Mouse (Mus musculus): ENCODE results near the gene Aurkaip1. TPM values are rescaled to one million over a fixed set of nuclear protein-coding genes. Genes with fewer than 3 reads are reported as not detected.

Aurkaip1 gene
- polyA plus RNA-seq, 1 experiment from 2014 or later: 128 TPM

DNA sequence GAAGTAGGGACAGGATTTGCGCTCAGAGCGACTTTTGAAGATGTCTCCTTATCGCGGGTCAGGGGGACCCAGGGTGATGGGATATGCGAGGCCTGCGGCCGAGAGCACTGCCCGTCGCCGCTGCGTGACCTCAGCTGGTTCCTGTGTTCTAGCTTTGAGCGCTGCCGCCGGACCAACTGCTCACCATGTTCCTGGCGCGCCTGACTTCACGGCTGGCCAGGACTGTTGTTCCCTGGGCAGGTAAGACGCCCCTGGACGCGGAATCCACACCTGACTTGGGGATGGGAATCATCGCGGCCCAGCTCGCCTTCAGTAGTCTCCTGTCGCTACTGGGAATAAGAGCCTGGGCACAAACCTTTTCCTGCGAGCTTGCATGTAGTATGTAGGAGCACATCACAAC lies 759 bp downstream of the Aurkaip1 start:
- Histone ChIP-seq H3K36me3 (peaks cover 22% of the 10 kb centered on the region; the same call in 1 of the 2 replicates), H3K9me3 (no peaks in the 10 kb centered on the region), H3K9ac (peak overlapping the region; percentile 78), H3K4me2 (peak overlapping the region; percentile 86), H3K4me3 (peak overlapping the region; percentile 78), H3K27ac (peak overlapping the region; percentile 93), H3K4me1 (peaks cover 31% of the 10 kb centered on the region), H3K27me3 (no peaks in the 10 kb centered on the region)
- under 1% methylated on average over 25 of the region's 25 CpGs for WGBS
- ATAC-seq (ENCODE audit: insufficient number of reproducible peaks, low FRiP score, low TSS enrichment, low read depth): no peak

DNA sequence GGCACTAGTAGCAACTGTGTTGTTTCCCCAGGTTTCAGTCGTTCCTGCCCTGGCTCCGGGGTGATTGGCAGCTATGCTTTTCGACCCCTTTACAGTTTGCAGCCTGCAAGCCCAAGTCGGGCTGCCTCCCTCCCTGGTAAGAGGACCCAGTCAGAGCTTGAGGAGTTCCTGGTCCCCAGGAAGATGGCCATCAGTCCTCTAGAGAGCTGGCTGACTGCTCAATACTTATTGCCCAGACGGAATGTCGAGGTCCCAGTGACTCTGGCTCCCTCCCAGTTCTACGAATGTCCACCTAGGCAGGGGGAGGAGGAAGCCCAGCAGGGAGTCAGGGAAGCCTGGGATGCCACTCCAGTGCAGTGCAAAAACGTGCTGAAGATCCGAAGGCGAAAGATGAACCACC lies 1.2 kb downstream of the Aurkaip1 start:
- no peaks in the 10 kb centered on the region for H3K27me3 ChIP-seq
- peaks cover 17% of the 10 kb centered on the region; the same call in 1 of the 2 replicates for H3K36me3 ChIP-seq
- no peak for ATAC-seq (ENCODE audit: insufficient number of reproducible peaks, low FRiP score, low TSS enrichment, low read depth)
- peak overlapping the region; percentile 78 for H3K9ac ChIP-seq
- peaks cover 31% of the 10 kb centered on the region for H3K4me1 ChIP-seq
- H3K9me3 ChIP-seq: no peaks in the 10 kb centered on the region
- peak overlapping the region; percentile 93; the same call in 1 of the 2 replicates for H3K27ac ChIP-seq
- peak overlapping the region; percentile 86 for H3K4me2 ChIP-seq
- peak overlapping the region; percentile 78 for H3K4me3 ChIP-seq
- 55% methylated on average over 10 of the region's 10 CpGs for WGBS

DNA sequence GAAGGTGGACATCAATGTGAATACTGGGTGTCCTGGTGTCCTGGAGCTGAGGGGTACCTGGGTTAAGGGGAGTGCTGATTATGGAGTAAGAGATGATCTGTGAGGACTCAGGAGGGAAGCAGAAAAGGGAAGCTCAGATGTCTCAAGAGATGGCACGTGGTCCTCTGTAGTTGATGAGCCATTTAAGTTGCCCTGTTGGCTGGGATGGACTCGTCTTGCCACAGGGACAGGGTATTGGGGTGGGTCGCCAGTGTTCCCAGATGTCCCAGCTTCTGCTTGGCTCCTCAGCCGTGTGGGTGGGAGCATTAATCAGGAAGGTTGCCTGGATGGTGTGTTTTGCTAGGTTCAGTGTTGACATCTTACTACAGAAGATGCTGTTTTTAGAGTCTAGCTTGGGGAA lies 2.2 kb downstream of the Aurkaip1 start:
- WGBS: 85% methylated on average over 4 of the region's 4 CpGs
- Histone ChIP-seq H3K4me3 (no peak overlapping the region), H3K27ac (no peak overlapping the region), H3K4me1 (peaks cover 40% of the 10 kb centered on the region), H3K27me3 (no peaks in the 10 kb centered on the region), H3K4me2 (no peak overlapping the region), H3K36me3 (peaks cover 9% of the 10 kb centered on the region; the same call in 1 of the 2 replicates), H3K9ac (no peak overlapping the region), H3K9me3 (no peaks in the 10 kb centered on the region)
- no peak for ATAC-seq (ENCODE audit: insufficient number of reproducible peaks, low FRiP score, low TSS enrichment, low read depth)

DNA sequence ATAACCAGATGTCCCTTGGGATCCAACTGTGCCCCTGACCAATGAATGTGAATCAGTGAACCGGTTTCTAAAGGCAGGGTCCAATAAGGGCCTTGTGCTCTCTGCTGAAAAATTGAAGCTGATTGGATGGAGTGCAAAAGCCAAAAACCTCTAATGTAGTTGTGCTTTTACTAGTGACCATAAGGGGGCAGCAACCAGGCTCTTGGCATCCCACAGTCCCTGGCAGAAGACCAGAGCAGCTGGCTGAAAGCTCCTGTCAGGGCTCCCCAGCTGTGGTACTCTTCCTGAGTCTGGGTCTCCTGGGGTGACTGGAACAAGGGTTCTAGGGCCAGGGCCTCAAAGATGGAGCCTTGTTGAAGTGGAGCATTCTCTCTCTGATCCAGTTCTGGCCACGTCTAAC lies 2.8 kb downstream of the Aurkaip1 start:
- Histone ChIP-seq H3K9me3 (no peaks in the 10 kb centered on the region), H3K4me2 (peak overlapping the region; percentile 7; the same call in 1 of the 2 replicates), H3K4me3 (peak overlapping the region; percentile 3; the same call in 1 of the 2 replicates), H3K4me1 (peaks cover 44% of the 10 kb centered on the region), H3K9ac (no peak overlapping the region), H3K27ac (peak overlapping the region; percentile 85), H3K36me3 (peaks cover 6% of the 10 kb centered on the region; the same call in 1 of the 2 replicates), H3K27me3 (no peaks in the 10 kb centered on the region)
- peak; percentile 41; the same call in 1 of the 2 replicates for ATAC-seq (ENCODE audit: insufficient number of reproducible peaks, low FRiP score, low TSS enrichment, low read depth)
- 18% methylated on average over 2 of the region's 2 CpGs for WGBS

DNA sequence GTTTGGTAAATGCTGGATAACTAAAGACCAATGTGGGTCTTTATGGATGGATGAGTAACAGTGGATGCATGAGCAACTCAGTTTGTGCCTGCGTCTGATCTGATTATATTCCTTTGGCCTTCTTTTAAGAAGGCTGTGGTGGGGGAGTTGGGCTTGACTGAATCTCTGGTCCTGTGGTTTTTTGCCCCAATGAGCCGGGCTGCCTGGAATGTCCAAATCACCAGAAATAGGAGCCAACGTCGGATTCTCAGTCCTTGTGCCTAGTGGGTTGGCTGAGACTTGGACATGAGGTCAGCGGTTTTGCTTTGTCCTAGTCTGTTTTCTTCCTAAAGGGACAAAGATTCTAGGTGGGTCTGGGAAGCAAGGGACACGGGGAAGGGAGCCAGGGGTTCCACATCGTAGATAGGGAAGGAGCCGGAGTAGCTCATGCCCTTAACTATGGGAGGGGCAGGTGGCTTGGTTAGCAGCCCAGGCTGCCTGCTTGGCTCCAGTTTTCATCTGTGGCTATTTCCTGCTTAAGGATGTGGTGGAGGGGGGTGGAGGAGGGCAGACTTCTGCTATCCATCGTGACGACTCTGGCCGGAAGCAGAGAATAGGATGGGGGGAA lies 6.4 kb downstream of the Aurkaip1 start:
- peaks cover 14% of the 10 kb centered on the region for H3K36me3 ChIP-seq
- H3K4me3 ChIP-seq: no peak overlapping the region
- no peaks in the 10 kb centered on the region for H3K27me3 ChIP-seq
- H3K4me1 ChIP-seq: peaks cover 64% of the 10 kb centered on the region
- no peaks in the 10 kb centered on the region for H3K9me3 ChIP-seq
- peak overlapping the region; percentile 86 for H3K27ac ChIP-seq
- no peak overlapping the region for H3K9ac ChIP-seq
- ATAC-seq (ENCODE audit: insufficient number of reproducible peaks, low FRiP score, low TSS enrichment, low read depth): no peak
- H3K4me2 ChIP-seq: no peak overlapping the region
- 55% methylated on average over 11 of the region's 11 CpGs for WGBS

DNA sequence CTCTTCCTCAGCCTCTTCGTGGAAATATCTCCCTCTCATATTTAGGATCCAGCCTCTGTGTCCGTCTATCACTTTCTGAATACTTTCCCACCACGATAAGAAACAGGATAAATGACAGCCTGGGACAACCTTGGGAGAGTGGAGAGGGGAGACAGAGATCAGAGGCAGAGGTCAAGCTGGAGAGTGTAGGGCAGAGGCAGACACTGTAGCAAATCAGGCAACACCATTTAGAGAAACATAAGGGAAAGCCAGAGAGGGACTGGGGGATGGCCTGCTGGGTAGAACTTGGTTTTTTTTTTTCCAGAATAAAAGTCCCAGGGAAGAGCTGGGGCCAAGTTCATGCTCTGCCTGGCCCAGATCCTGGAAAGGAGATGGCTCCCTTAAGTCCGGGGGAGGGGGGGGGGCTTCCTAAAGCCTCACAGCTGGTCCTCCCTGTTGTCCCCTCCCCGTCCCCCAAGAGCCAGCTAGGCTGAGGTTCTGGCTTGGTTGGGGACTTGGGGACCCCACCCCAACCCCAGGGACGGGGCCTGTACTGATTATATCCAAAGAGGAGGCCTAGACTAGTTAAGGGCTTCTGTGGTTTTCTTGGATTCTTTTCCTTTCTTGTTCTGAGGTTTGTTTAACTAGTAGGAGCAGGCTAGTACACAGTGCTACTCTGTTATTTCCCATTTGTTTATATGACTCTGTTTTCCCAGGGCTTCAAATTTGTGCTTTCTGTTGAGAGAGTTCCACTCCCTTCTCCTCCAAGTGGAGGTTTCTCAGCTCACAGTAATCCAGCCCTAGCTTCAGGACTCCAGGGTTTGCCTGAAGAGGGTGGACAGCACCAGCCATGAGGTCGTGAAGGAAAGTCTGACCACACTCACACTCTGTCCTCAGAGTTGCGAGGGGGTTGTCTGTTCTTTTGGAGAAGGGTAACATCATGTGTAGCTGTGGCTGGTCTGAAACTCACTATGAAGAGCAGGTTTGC lies 7.4 kb downstream of the Aurkaip1 start:
- H3K36me3 ChIP-seq: peaks cover 17% of the 10 kb centered on the region
- no peaks in the 10 kb centered on the region for H3K27me3 ChIP-seq
- peak overlapping the region; percentile 86 for H3K27ac ChIP-seq
- no peak overlapping the region for H3K9ac ChIP-seq
- H3K4me2 ChIP-seq: 0 out of 2 replicates have a peak overlapping the region, but pooled peaks have one; percentile 92
- H3K4me3 ChIP-seq: peak overlapping the region; percentile 56; the same call in 1 of the 2 replicates
- H3K9me3 ChIP-seq: no peaks in the 10 kb centered on the region
- peaks cover 54% of the 10 kb centered on the region for H3K4me1 ChIP-seq
- ATAC-seq (ENCODE audit: insufficient number of reproducible peaks, low FRiP score, low TSS enrichment, low read depth): no peak
- 50% methylated on average over 8 of the region's 8 CpGs for WGBS

DNA sequence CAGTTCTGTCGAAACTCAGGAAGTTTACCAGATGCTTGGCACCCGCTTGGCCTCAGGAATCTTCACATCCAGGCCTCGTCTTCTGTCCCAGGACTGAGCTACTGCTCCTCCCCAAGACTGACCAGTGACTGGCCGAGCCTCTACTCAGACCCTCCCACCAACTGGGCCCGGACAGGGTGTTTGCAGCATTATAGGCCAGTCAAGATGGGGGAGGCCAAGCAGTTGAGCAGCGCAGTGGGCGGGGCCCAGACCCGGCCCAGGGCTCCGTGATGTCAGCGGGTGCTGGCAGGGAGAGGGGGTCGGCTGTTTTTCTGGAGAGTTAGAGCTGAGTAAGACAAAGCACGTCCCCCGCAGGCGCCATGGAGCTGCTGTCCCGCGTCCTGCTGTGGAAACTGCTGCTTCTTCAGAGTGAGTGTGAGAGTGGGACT lies 8.4 kb downstream of the Aurkaip1 start, which contains the start of gene Mxra8:
Gene Mxra8 (plus strand): TSS at position 198 of the 428 bp plus-strand sequence.
- peak; percentile 79 for ATAC-seq (ENCODE audit: insufficient number of reproducible peaks, low FRiP score, low TSS enrichment, low read depth)
- Histone ChIP-seq H3K27me3 (no peaks in the 10 kb centered on the region), H3K27ac (peak within 1 kb of the TSS; percentile 86)

DNA sequence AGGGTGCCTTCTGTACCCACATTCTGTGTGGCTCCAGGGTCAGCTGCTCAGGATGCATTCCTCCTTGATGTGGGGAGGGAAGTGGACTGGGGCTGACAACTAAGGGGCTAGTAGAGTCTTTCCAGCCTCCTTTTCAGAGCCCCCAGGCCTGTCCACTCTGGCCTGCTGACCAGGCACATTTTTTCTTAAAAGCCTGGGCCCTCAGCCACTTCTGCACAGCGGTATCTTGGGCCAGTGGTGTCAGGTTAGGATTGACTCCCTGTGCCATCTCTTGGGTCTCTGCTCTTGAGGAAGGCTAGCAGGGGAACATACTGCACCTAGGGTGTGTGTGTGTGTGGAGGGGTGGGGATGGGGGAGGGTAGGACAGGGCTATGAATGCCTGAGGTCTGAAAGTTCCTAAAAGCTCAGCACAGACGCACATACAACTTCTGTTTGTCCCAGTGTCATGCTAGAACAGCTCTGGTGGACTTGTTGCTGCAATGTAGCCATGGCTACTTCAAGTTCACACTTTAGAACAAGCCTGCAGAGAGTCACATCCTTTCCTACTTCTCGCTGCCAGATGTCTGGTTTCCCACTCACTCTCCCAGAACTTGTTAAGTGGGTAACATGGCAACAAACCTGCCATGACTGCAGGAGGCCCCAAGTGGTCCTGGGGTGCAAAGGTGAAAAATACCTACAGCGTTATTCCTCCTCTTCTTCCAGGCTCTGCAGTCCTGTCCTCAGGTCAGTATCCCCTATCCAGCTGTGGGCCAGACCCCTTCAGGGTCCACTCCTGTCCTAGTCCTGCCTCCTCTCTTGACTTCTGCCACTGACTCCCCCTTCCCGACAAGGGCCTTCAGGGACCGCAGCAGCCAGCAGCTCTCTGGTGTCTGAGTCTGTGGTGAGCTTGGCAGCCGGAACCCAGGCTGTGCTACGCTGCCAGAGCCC lies 9.3 kb downstream of the Aurkaip1 start:
- H3K27ac ChIP-seq: peak overlapping the region; percentile 86
- peaks cover 24% of the 10 kb centered on the region for H3K36me3 ChIP-seq
- 8% methylated on average over 8 of the region's 8 CpGs for WGBS
- H3K9ac ChIP-seq: peak overlapping the region; percentile 55
- peaks cover 45% of the 10 kb centered on the region for H3K4me1 ChIP-seq
- ATAC-seq (ENCODE audit: insufficient number of reproducible peaks, low FRiP score, low TSS enrichment, low read depth): no peak; the same call in 1 of the 2 replicates
- peak overlapping the region; percentile 92 for H3K4me2 ChIP-seq
- peak overlapping the region; percentile 56 for H3K4me3 ChIP-seq
- no peaks in the 10 kb centered on the region for H3K9me3 ChIP-seq
- H3K27me3 ChIP-seq: no peaks in the 10 kb centered on the region

More for the DNA sequence above, 8.4 kb downstream of the Aurkaip1 start, which contains the start of gene Mxra8:
- peaks cover 45% of the 10 kb centered on the region for H3K4me1 ChIP-seq
- H3K4me2 ChIP-seq: peak within 1 kb of the TSS; percentile 92
- H3K9me3 ChIP-seq: no peaks in the 10 kb centered on the region
- WGBS: 4% methylated on average over 16 of the region's 16 CpGs
- H3K36me3 ChIP-seq: peaks cover 24% of the 10 kb centered on the region
- H3K4me3 ChIP-seq: peak within 1 kb of the TSS; percentile 56
- peak within 1 kb of the TSS; percentile 55 for H3K9ac ChIP-seq

DNA sequence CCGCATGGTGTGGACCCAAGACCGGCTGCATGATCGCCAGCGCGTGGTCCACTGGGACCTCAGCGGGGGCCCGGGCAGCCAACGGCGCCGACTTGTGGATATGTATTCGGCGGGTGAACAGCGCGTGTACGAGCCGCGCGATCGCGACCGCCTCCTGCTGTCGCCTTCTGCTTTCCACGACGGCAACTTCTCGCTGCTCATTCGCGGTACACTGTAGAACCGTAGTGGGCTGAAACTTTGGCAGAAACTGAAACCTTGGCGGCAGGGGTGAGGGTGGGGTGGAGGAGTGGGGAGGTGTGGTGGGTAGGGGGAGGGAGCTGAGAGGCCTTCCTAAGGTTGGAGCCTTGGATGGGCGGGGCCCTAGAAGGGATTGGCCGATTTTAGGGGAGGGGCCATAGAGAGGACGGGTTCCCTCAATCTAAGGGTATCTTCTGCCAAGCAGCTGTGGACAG lies 10.0 kb downstream of the Aurkaip1 start:
- Histone ChIP-seq H3K9me3 (no peaks in the 10 kb centered on the region), H3K9ac (peak overlapping the region; percentile 55), H3K36me3 (peaks cover 24% of the 10 kb centered on the region), H3K4me2 (peak overlapping the region; percentile 92), H3K27ac (peak overlapping the region; percentile 86), H3K4me1 (peaks cover 45% of the 10 kb centered on the region), H3K4me3 (peak overlapping the region; percentile 56), H3K27me3 (no peaks in the 10 kb centered on the region)
- WGBS: 1% methylated on average over 32 of the region's 32 CpGs
- peak; percentile 71 for ATAC-seq (ENCODE audit: insufficient number of reproducible peaks, low FRiP score, low TSS enrichment, low read depth)

DNA sequence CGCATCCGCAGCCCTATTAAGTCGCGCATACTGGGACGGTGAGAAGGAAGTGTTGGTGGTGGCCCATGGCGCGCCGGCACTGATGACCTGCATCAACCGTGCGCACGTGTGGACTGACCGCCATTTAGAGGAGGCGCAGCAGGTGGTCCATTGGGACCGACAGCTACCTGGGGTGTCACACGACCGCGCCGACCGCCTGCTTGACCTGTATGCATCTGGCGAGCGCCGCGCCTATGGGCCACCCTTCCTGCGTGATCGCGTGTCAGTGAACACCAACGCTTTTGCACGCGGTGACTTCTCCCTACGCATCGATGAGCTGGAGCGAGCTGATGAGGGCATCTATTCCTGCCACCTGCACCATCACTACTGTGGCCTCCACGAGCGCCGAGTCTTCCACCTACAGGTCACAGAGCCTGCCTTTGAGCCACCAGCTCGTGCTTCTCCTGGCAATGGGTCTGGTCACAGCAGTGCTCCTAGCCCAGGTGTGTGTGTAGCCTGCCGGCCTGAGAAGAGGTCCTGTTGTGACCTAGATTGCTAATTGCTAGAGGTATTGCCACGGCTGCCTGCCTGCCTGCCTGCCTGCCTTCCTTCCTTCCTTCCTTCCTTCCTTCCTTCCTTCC lies 10.7 kb downstream of the Aurkaip1 start:
- H3K27ac ChIP-seq: peak overlapping the region; percentile 86; the same call in 1 of the 2 replicates
- H3K9me3 ChIP-seq: no peaks in the 10 kb centered on the region
- H3K9ac ChIP-seq: no peak overlapping the region
- H3K36me3 ChIP-seq: peaks cover 24% of the 10 kb centered on the region
- 41% methylated on average over 38 of the region's 38 CpGs for WGBS
- ATAC-seq (ENCODE audit: insufficient number of reproducible peaks, low FRiP score, low TSS enrichment, low read depth): no peak
- peaks cover 49% of the 10 kb centered on the region for H3K4me1 ChIP-seq
- H3K4me3 ChIP-seq: peak overlapping the region; percentile 56
- peak overlapping the region; percentile 92 for H3K4me2 ChIP-seq
- H3K27me3 ChIP-seq: no peaks in the 10 kb centered on the region

All from limb, embryonic 15.5 days (tissue).